Mouse (Mus musculus) right cerebral cortex, postnatal 25 days (tissue): ENCODE measurements around the gene Zmat1.
"Not testable (repeated sequence)": the region's sequence is repeated elsewhere in the genome, so short reads cannot be mapped to it uniquely, and the experiment has no call there.

ENCODE experiments used
- DNase-seq: peaks from one replicate; pipeline ENCODE4 v3.0.0; 2022

Gene Zmat1

GRCm38 (mm10) chrX:135008720-135009470 lies at the start of gene Zmat1:
TSS of gene Zmat1 (minus strand) at chrX:135009209.
- DNase-seq, result peak; percentile 82

- not testable (repeated sequence) for DNase-seq
Observed at GRCm38 (mm10) chrX:135053939-135054338, 44.9 kb upstream of the Zmat1 start.

GRCm38 (mm10) chrX:135035962-135036375 lies 27.0 kb upstream of the Zmat1 start:
- peak; percentile 39 for DNase-seq

- DNase-seq, result no peak
Observed at GRCm38 (mm10) chrX:135025135-135025534, 16.1 kb upstream of the Zmat1 start.

DNA sequence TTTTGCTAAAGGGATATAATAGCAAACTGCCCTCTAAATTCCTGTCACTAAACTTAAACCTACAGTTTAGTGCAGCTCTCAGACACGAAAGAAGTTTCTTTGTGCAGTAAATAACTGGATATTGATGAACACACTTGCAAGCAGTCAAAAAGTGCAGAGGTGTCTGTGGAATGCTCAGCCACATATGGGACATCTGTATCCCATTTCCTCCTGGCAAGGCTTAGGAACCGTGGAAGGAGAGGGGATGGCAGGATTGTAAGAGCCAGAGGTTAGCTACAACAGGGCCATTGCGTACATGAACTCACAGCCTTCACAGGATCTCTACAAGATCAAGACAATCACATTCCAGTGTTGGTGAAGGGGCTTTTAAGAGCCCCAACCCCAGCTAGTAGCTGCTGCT lies 2.4 kb upstream of the Zmat1 start:
- DNase-seq, result no peak

DNA sequence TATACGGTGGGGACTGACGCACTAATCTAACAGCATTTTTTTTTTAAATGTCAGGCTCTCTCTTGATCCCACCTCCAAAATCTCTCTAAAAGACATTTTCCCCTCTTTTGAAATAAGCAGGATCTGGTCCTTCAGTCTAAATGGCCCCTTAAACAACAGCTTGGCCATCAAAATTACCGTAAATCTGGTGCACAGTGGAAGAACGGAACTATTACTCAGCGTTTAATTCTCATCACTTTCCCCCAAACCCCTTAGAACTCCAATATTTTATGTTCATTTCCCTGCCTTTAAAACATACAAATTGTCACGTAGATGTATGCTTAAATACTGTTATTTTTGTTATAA lies 434 bp upstream of the Zmat1 start:
- no peak for DNase-seq

- DNase-seq, result no peak
Observed at GRCm38 (mm10) chrX:135008021-135008420, 988 bp downstream of the Zmat1 start.

DNA sequence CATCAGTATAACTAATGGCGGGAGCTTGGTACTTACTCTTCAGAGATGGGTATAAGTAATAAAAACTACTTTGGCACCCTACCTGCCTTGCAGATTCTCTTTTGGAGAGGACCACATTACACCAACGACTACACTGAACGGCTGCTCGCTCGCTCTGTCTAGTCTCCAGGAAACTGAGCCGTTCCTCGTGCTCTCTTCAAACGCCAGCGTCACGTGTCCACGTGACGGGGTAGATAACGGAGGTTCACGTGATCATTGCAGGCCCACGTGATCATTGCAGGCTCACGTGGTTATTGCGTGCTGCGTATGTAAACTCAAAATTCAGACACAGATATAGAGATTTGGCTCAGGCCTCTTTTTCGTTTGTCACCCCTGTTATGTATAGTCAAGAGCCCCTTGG lies 44.5 kb downstream of the Zmat1 start, which contains the start of gene Nxf2:
Gene Nxf2 (minus strand): TSS at position 209 of the 400 bp plus-strand sequence.
- no peak for DNase-seq

- DNase-seq, result peak; percentile 31
Observed at GRCm38 (mm10) chrX:134963305-134964094, 45.5 kb downstream of the Zmat1 start.

DNA sequence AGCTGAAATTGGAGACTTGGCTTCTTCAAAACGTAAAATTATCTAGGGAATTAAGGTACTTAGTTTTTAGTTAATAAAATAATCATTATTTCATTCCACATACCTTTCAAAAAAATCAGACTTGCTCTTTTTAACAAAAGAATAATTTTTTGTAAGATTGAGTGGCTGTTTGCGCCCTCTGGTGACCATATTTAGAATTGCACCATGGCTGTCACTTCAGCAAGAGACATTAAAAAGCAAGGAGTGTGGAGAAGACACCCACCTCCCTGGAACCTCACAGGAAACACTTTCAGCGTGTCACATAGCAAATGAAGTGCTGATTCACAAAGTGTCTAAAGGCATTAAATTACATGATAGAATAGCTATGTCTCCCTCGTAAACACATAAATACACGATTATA lies 78.6 kb downstream of the Zmat1 start:
- peak; percentile 4 for DNase-seq

- no peak for DNase-seq
Observed at GRCm38 (mm10) chrX:134929927-134930326, 79.1 kb downstream of the Zmat1 start.

GRCm38 (mm10) chrX:134925058-134925457 lies 84.0 kb downstream of the Zmat1 start:
- DNase-seq, result no peak

- no peak for DNase-seq
Observed at GRCm38 (mm10) chrX:134923675-134924424, 85.2 kb downstream of the Zmat1 start.
